Mouse (Mus musculus): ENCODE measurements around the gene Utp4.

DNA sequence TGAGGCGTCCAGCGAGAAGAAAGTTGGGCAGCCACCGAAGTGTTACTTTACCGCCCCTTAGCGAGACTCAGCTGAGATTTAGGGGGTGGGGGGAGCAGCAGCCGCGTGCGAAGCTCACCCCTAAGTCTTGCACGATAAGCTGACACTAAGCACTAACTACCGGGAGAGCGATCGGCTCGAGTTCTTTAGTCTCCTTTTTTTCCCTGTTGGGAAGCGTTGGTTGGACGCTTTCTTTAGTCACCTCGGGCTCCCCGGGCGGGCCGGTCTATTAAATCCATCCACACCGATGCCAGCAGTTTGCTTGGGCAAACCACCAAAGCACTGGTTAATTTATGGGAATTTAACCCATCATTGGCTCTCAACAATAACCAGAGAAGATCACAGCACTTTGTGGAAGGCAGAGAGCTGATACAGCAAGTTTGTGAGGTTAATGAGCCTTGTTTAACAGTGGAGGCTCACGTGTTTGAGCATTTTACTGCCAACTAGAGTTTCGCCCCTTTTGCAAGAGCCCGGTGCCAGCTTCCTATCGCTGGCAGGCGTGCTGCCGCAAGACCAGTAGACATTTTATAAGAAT, 43.1 kb downstream of the Utp4 start:
- TF ChIP-seq GATA1 (IDR thresholded peaks at IDR 0.05; ENCODE audit: low read length) (no peak), TAL1 (IDR thresholded peaks at IDR 0.05; ENCODE audit: low read length) (no peak)

All from erythroblast, embryonic 14.5 days (primary cell).